Mouse (Mus musculus): ENCODE results near the gene Efr3b.

Efr3b gene

GRCm38 (mm10) chr12:3968380-3968779 is 70.3 kb downstream of the Efr3b start:
- DNase-seq, result no peak

- DNase-seq, result peak; percentile 61
These were observed 71.5 kb downstream of the Efr3b start for GRCm38 (mm10) chr12:3967196-3967595.

GRCm38 (mm10) chr12:3960553-3960952 is 78.2 kb downstream of the Efr3b start:
- peak; percentile 61 for DNase-seq

GRCm38 (mm10) chr12:3959791-3960543 is 78.7 kb downstream of the Efr3b start:
- peak; percentile 92 for DNase-seq

- no peak for DNase-seq
These were observed 82.4 kb downstream of the Efr3b start for GRCm38 (mm10) chr12:3956351-3956750.

GRCm38 (mm10) chr12:3955371-3955770 is 83.3 kb downstream of the Efr3b start:
- DNase-seq, result no peak

GRCm38 (mm10) chr12:3954651-3955050 is 84.1 kb downstream of the Efr3b start, which contains the start of gene Pomc:
TSS of gene Pomc (plus strand) at chr12:3954951.
- DNase-seq, result no peak

GRCm38 (mm10) chr12:3947503-3947902 is 91.2 kb downstream of the Efr3b start:
- DNase-seq, result peak; percentile 69

- no peak for DNase-seq
These were observed 94.2 kb downstream of the Efr3b start for GRCm38 (mm10) chr12:3944454-3945073.

GRCm38 (mm10) chr12:3942026-3942425 is 96.7 kb downstream of the Efr3b start:
- DNase-seq, result no peak

GRCm38 (mm10) chr12:3930090-3930865 is 108.4 kb downstream of the Efr3b start:
- DNase-seq, result peak; percentile 80

GRCm38 (mm10) chr12:3928841-3929240 is 109.9 kb downstream of the Efr3b start:
- peak; percentile 52 for DNase-seq

- DNase-seq, result peak; percentile 69
These were observed 112.6 kb downstream of the Efr3b start for GRCm38 (mm10) chr12:3926127-3926526.

GRCm38 (mm10) chr12:3919423-3919822 is 119.3 kb downstream of the Efr3b start:
- DNase-seq, result no peak

- no peak for DNase-seq
These were observed 120.1 kb downstream of the Efr3b start for GRCm38 (mm10) chr12:3918577-3918976.

- no peak for DNase-seq
These were observed 120.9 kb downstream of the Efr3b start for GRCm38 (mm10) chr12:3917668-3918341.

GRCm38 (mm10) chr12:3915852-3916251 is 122.9 kb downstream of the Efr3b start:
- no peak for DNase-seq

All from cerebellum, adult 9-11 months (tissue).